Mouse (Mus musculus): Measurements from ENCODE around the gene Bud23.

- TF ChIP-seq CTCF (IDR thresholded peaks at IDR 0.05; ENCODE audit: control insufficient read depth, insufficient read depth, low read length): no peak
- no peak for TF ChIP-seq POLR2A (IDR thresholded peaks at IDR 0.05; ENCODE audit: borderline replicate concordance, control insufficient read depth, low read depth, low read length)
Measured at GRCm38 (mm10) chr5:135089653-135090052, 24.9 kb upstream of the Bud23 start, which contains the start of gene Mlxipl.
